8 mouse cellular contexts compared by ENCODE assay signal in genomic region chr15:83518215-83519048, GRCm38 (mm10). TPM values are rescaled to one million over a fixed set of nuclear protein-coding genes. Genes with fewer than 3 reads are reported as not detected.
DNase-seq lines count a peak whose midpoint lies in the region; ATAC-seq and TF ChIP-seq lines count a peak whose summit lies in the region.

No protein-coding gene starts in this region.

- H3K79me2 ChIP-seq in MEL (ENCODE audit: control insufficient read depth, insufficient read depth, low read length, poor library complexity), result no peaks in the 10 kb centered on the region

- H3K4me2 ChIP-seq in forebrain, postnatal 0 days (ENCODE audit: low read depth), result no peak overlapping the region
- peak overlapping the region; percentile 18; the same call in 1 of the 2 replicates for H3K4me2 ChIP-seq in lung, embryonic 14.5 days

- peak; percentile 50 to 93 (median 71) for TF ChIP-seq CTCF in MEL (IDR thresholded peaks at IDR 0.05 in 2 of 3, conservative IDR thresholded peaks at IDR 0.05 in 1 of 3; ENCODE audit: control insufficient read depth in 1 of 3, insufficient read depth in 1 of 3, low read depth in 2 of 3, low read length in 3 of 3, poor library complexity in 1 of 3, severe bottlenecking in 1 of 3)
- TF ChIP-seq CTCF in cerebellum, adult 2 months (IDR thresholded peaks at IDR 0.05; ENCODE audit: borderline replicate concordance, insufficient read depth, low read depth, low read length), result peak; percentile 79; the same call in 1 of the 2 replicates
- TF ChIP-seq CTCF in forebrain, postnatal 0 days (IDR thresholded peaks at IDR 0.05; ENCODE audit: low read depth), result peak; percentile 90
- TF ChIP-seq CTCF in layer of hippocampus, adult 2 months (conservative IDR thresholded peaks at IDR 0.05), result peak; percentile 93
- peak; percentile 86 for TF ChIP-seq CTCF in lung, embryonic 14.5 days (IDR thresholded peaks at IDR 0.05; ENCODE audit: low read depth)
- peak; percentile 50 for TF ChIP-seq CTCF in olfactory bulb, adult 2 months (IDR thresholded peaks at IDR 0.05; ENCODE audit: insufficient read depth, low read depth, low read length)

- TF ChIP-seq RAD21 in MEL (IDR thresholded peaks at IDR 0.05; ENCODE audit: low read depth, low read length), result peak; percentile 96

- DNase-seq in MEL (ENCODE audit: low read depth, low spot score), result peak; percentile 74
- peak; percentile 55 to 63 for DNase-seq in cerebellum, adult 2 months
- DNase-seq in forebrain, postnatal 0 days, result peak; percentile 85
- DNase-seq in layer of hippocampus, adult 2 months (ENCODE audit: low spot score in 2 of 2), result peak; percentile 57 to 78
- DNase-seq in lung, embryonic 14.5 days, result peak; percentile 92
- peak; percentile 56 for DNase-seq in thymus, postnatal 25 days

- TF ChIP-seq POLR2A in MEL (IDR thresholded peaks at IDR 0.05; ENCODE audit: control insufficient read depth in 1 of 2, insufficient read depth in 1 of 2, low read depth in 1 of 2, low read length in 2 of 2, poor library complexity in 1 of 2), result no peak
- TF ChIP-seq POLR2A in cerebellum, adult 2 months (IDR thresholded peaks at IDR 0.05; ENCODE audit: borderline replicate concordance, insufficient read depth, low read length), result no peak
- no peak for TF ChIP-seq POLR2A in olfactory bulb, adult 2 months (IDR thresholded peaks at IDR 0.05; ENCODE audit: insufficient read depth, low read depth, low read length)

- H3K27ac ChIP-seq in MEL (ENCODE audit: control insufficient read depth, low read depth, low read length), result no peak overlapping the region
- no peak overlapping the region for H3K27ac ChIP-seq in cerebellum, adult 2 months (ENCODE audit: insufficient read depth, low read length)
- no peak overlapping the region for H3K27ac ChIP-seq in forebrain, postnatal 0 days (ENCODE audit: low read depth, low read length)
- no peak overlapping the region for H3K27ac ChIP-seq in layer of hippocampus, adult 2 months
- no peak overlapping the region for H3K27ac ChIP-seq in lung, embryonic 14.5 days (ENCODE audit: low read depth)
- no peak overlapping the region for H3K27ac ChIP-seq in olfactory bulb, adult 2 months (ENCODE audit: insufficient read depth, low read depth, low read length)

- no peak overlapping the region for H3K4me3 ChIP-seq in MEL (ENCODE audit: control insufficient read depth in 1 of 2, insufficient read depth in 1 of 2, low read depth in 2 of 2, low read length in 2 of 2)
- no peak overlapping the region for H3K4me3 ChIP-seq in cerebellum, adult 2 months (replicated peaks; ENCODE audit: insufficient read depth, low read depth, low read length)
- H3K4me3 ChIP-seq in forebrain, postnatal 0 days (ENCODE audit: low read depth, low read length), result no peak overlapping the region
- H3K4me3 ChIP-seq in layer of hippocampus, adult 2 months, result no peak overlapping the region
- no peak overlapping the region for H3K4me3 ChIP-seq in lung, embryonic 14.5 days (ENCODE audit: low read depth, low read length)
- no peak overlapping the region for H3K4me3 ChIP-seq in olfactory bulb, adult 2 months (ENCODE audit: insufficient read depth, low read depth, low read length)

- WGBS in cerebellum, adult 2 months, result 27% methylated on average over 20 of the region's 20 CpGs
- 29% methylated on average over 20 of the region's 20 CpGs for whole genome bisulfite sequencing in forebrain, postnatal 0 days
- 29% methylated on average over 20 of the region's 20 CpGs for WGBS in lung, embryonic 14.5 days
- WGBS in olfactory bulb, adult 2 months, result 31% methylated on average over 20 of the region's 20 CpGs

- H3K36me3 ChIP-seq in MEL (ENCODE audit: control insufficient read depth in 1 of 2, insufficient read depth in 2 of 2, low read length in 2 of 2), result no peaks in the 10 kb centered on the region
- no peaks in the 10 kb centered on the region for H3K36me3 ChIP-seq in forebrain, postnatal 0 days (ENCODE audit: insufficient read depth)
- no peaks in the 10 kb centered on the region for H3K36me3 ChIP-seq in lung, embryonic 14.5 days (ENCODE audit: insufficient read depth)

- peaks cover 1 to 4% of the 10 kb centered on the region in 2 experiments; a peak in 3 of 4 replicates for H3K27me3 ChIP-seq in MEL (ENCODE audit: control insufficient read depth in 1 of 2, insufficient read depth in 2 of 2, low read length in 2 of 2)
- H3K27me3 ChIP-seq in cerebellum, adult 2 months (ENCODE audit: control insufficient read depth, insufficient read depth, low read length), result no peaks in the 10 kb centered on the region
- no peaks in the 10 kb centered on the region for H3K27me3 ChIP-seq in forebrain, postnatal 0 days (ENCODE audit: insufficient read depth, low read length)
- H3K27me3 ChIP-seq in lung, embryonic 14.5 days (ENCODE audit: insufficient read depth, low read length), result no peaks in the 10 kb centered on the region

- no peak overlapping the region for H3K9ac ChIP-seq in MEL (ENCODE audit: control insufficient read depth, low read depth, low read length, poor library complexity, severe bottlenecking)
- H3K9ac ChIP-seq in forebrain, postnatal 0 days, result no peak overlapping the region
- peak overlapping the region; percentile 22; the same call in 1 of the 2 replicates for H3K9ac ChIP-seq in lung, embryonic 14.5 days

- ATAC-seq in forebrain, postnatal 0 days, result peak; percentile 71
- peak; percentile 78 to 83 for ATAC-seq in hematopoietic stem cell, adult 5-6 weeks (replicated peaks in 1 of 2; ENCODE audit: insufficient read depth in 1 of 2, low FRiP score in 2 of 2, low TSS enrichment in 1 of 2, low read depth in 1 of 2, poor library complexity in 2 of 2, severe bottlenecking in 2 of 2)
- peak; percentile 65 for ATAC-seq in lung, embryonic 14.5 days (ENCODE audit: insufficient read depth)

- H3K4me1 ChIP-seq in MEL (ENCODE audit: control insufficient read depth in 1 of 2, insufficient read depth in 2 of 2, low read length in 2 of 2), result peaks cover 0 to 7% of the 10 kb centered on the region in 2 experiments; a peak in 1 of 4 replicates
- H3K4me1 ChIP-seq in cerebellum, adult 2 months (ENCODE audit: control insufficient read depth, insufficient read depth, low read length), result no peaks in the 10 kb centered on the region
- H3K4me1 ChIP-seq in forebrain, postnatal 0 days (ENCODE audit: insufficient read depth), result no peaks in the 10 kb centered on the region
- no peaks in the 10 kb centered on the region for H3K4me1 ChIP-seq in lung, embryonic 14.5 days (ENCODE audit: insufficient read depth)
- 0 out of 2 replicates have a peak, but pooled peaks cover 3% of the 10 kb centered on the region for H3K4me1 ChIP-seq in olfactory bulb, adult 2 months (ENCODE audit: control insufficient read depth, insufficient read depth, low read length)

- TF ChIP-seq EP300 in MEL (IDR thresholded peaks at IDR 0.05; ENCODE audit: low read depth in 1 of 2, low read length in 2 of 2), result no peak

- H3K9me3 ChIP-seq in MEL (replicated peaks; ENCODE audit: insufficient read depth, low read length), result no peaks in the 10 kb centered on the region
- H3K9me3 ChIP-seq in forebrain, postnatal 0 days (ENCODE audit: low read length), result no peaks in the 10 kb centered on the region
- H3K9me3 ChIP-seq in lung, embryonic 14.5 days (ENCODE audit: low read depth, low read length), result no peaks in the 10 kb centered on the region

RNA-seq across cellular contexts. Expression of gene Ttll1, which starts 7.7 kb away (rescaled TPM):
- 3.4 and 4.4 TPM in 2 replicates for total RNA-seq in MEL (2012; rRNA removed)
- 10 to 100 TPM in 1 of 2 experiments, not detected in 1; 14.1 TPM for polyA plus RNA-seq in MEL (2012; ENCODE audit: insufficient read depth in 1 of 2, insufficient read length in 2 of 2, low read depth in 1 of 2, low replicate concordance in 2 of 2, missing spikeins in 1 of 2)
- polyA plus RNA-seq in cerebellum, adult 2 months (2012; rRNA removed), result 33.9 and 36.8 TPM in 2 replicates
- 39.5 and 47.4 TPM in 2 replicates for total RNA-seq in forebrain, postnatal 0 days (2014; rRNA removed)
- 76.2 and 115 TPM in 2 replicates for polyA plus RNA-seq in forebrain, postnatal 0 days (2015; fragmentation: Nextera tagmentation; extraction: Ambion mirVana)
- total RNA-seq in hematopoietic stem cell, adult 5-6 weeks (2017), result 6.4 and 8.2 TPM in 2 replicates
- 10 to 100 TPM; 34.5 to 36.6 TPM for total RNA-seq in layer of hippocampus, adult 2 months (2021)
- 13.8 and 15.1 TPM in 2 replicates for polyA plus RNA-seq in lung, embryonic 14.5 days (2014; fragmentation: Nextera tagmentation; extraction: Ambion mirVana)
- polyA plus RNA-seq in olfactory bulb, adult 2 months (2012; ENCODE audit: insufficient read depth, insufficient read length, low replicate concordance, missing spikeins), result not detected in 2 replicates

RNA-seq across cellular contexts. Expression of gene Bik, which starts 8.2 kb away (rescaled TPM):
- 5.1 and 7.6 TPM in 2 replicates for total RNA-seq in MEL (2012; rRNA removed)
- polyA plus RNA-seq in MEL (2012; ENCODE audit: insufficient read depth in 1 of 2, insufficient read length in 2 of 2, low read depth in 1 of 2, low replicate concordance in 2 of 2, missing spikeins in 1 of 2), result 10 to 100 TPM in 1 of 2 experiments, not detected in 1; 10.2 TPM
- polyA plus RNA-seq in cerebellum, adult 2 months (2012; rRNA removed), result 0.31 and 0.84 TPM in 2 replicates
- not detected in 2 replicates for total RNA-seq in forebrain, postnatal 0 days (2014; rRNA removed)
- 0.33 and 0.84 TPM in 2 replicates for polyA plus RNA-seq in forebrain, postnatal 0 days (2015; fragmentation: Nextera tagmentation; extraction: Ambion mirVana)
- not detected in 2 replicates for total RNA-seq in hematopoietic stem cell, adult 5-6 weeks (2017)
- total RNA-seq in layer of hippocampus, adult 2 months (2021), result not detected
- 12.1 and 14.2 TPM in 2 replicates for polyA plus RNA-seq in lung, embryonic 14.5 days (2014; fragmentation: Nextera tagmentation; extraction: Ambion mirVana)
- not detected in 2 replicates for polyA plus RNA-seq in olfactory bulb, adult 2 months (2012; ENCODE audit: insufficient read depth, insufficient read length, low replicate concordance, missing spikeins)

RNA-seq across cellular contexts. Expression of gene Tspo, which starts 45.0 kb away (rescaled TPM):
- total RNA-seq in MEL (2012; rRNA removed), result 61.3 and 80.0 TPM in 2 replicates
- polyA plus RNA-seq in MEL (2012; ENCODE audit: insufficient read depth in 1 of 2, insufficient read length in 2 of 2, low read depth in 1 of 2, low replicate concordance in 2 of 2, missing spikeins in 1 of 2), result 10 to 100 TPM in 1 of 2 experiments, not detected in 1; 66.5 TPM
- 12.2 and 13.7 TPM in 2 replicates for polyA plus RNA-seq in cerebellum, adult 2 months (2012; rRNA removed)
- total RNA-seq in forebrain, postnatal 0 days (2014; rRNA removed), result 5.7 and 13.6 TPM in 2 replicates
- polyA plus RNA-seq in forebrain, postnatal 0 days (2015; fragmentation: Nextera tagmentation; extraction: Ambion mirVana), result 15.3 and 18.0 TPM in 2 replicates
- total RNA-seq in hematopoietic stem cell, adult 5-6 weeks (2017), result 19.0 and 49.2 TPM in 2 replicates
- total RNA-seq in layer of hippocampus, adult 2 months (2021), result 1 to 10 TPM; 5.4 to 6.1 TPM
- 76.9 and 83.9 TPM in 2 replicates for polyA plus RNA-seq in lung, embryonic 14.5 days (2014; fragmentation: Nextera tagmentation; extraction: Ambion mirVana)
- not detected in 2 replicates for polyA plus RNA-seq in olfactory bulb, adult 2 months (2012; ENCODE audit: insufficient read depth, insufficient read length, low replicate concordance, missing spikeins)

RNA-seq across cellular contexts. Expression of gene Mcat, which starts 45.2 kb away (rescaled TPM):
- 32.6 and 35.9 TPM in 2 replicates for total RNA-seq in MEL (2012; rRNA removed)
- 10 to 100 TPM in 1 of 2 experiments, not detected in 1; 28.8 TPM for polyA plus RNA-seq in MEL (2012; ENCODE audit: insufficient read depth in 1 of 2, insufficient read length in 2 of 2, low read depth in 1 of 2, low replicate concordance in 2 of 2, missing spikeins in 1 of 2)
- 22.9 and 25.0 TPM in 2 replicates for polyA plus RNA-seq in cerebellum, adult 2 months (2012; rRNA removed)
- 50.3 and 53.8 TPM in 2 replicates for total RNA-seq in forebrain, postnatal 0 days (2014; rRNA removed)
- polyA plus RNA-seq in forebrain, postnatal 0 days (2015; fragmentation: Nextera tagmentation; extraction: Ambion mirVana), result 40.9 and 46.3 TPM in 2 replicates
- total RNA-seq in hematopoietic stem cell, adult 5-6 weeks (2017), result 12.4 and 12.7 TPM in 2 replicates
- 10 to 100 TPM; 24.2 to 28.7 TPM for total RNA-seq in layer of hippocampus, adult 2 months (2021)
- 38.8 and 43.1 TPM in 2 replicates for polyA plus RNA-seq in lung, embryonic 14.5 days (2014; fragmentation: Nextera tagmentation; extraction: Ambion mirVana)
- not detected in 2 replicates for polyA plus RNA-seq in olfactory bulb, adult 2 months (2012; ENCODE audit: insufficient read depth, insufficient read length, low replicate concordance, missing spikeins)

RNA-seq across cellular contexts. Expression of gene Pacsin2, which starts 54.0 kb away (rescaled TPM):
- total RNA-seq in MEL (2012; rRNA removed), result 58.7 and 64.7 TPM in 2 replicates
- 100 to 1,000 TPM; 103 to 425 TPM for polyA plus RNA-seq in MEL (2012; ENCODE audit: insufficient read depth in 1 of 2, insufficient read length in 2 of 2, low read depth in 1 of 2, low replicate concordance in 2 of 2, missing spikeins in 1 of 2)
- 84.7 and 94.9 TPM in 2 replicates for polyA plus RNA-seq in cerebellum, adult 2 months (2012; rRNA removed)
- 13.8 and 20.9 TPM in 2 replicates for total RNA-seq in forebrain, postnatal 0 days (2014; rRNA removed)
- 10.4 and 16.5 TPM in 2 replicates for polyA plus RNA-seq in forebrain, postnatal 0 days (2015; fragmentation: Nextera tagmentation; extraction: Ambion mirVana)
- total RNA-seq in hematopoietic stem cell, adult 5-6 weeks (2017), result 62.1 and 83.5 TPM in 2 replicates
- total RNA-seq in layer of hippocampus, adult 2 months (2021), result 100 to 1,000 TPM in 1 of 2 experiments, 10 to 100 TPM in 1; 99.7 to 104 TPM
- 62.3 and 63.8 TPM in 2 replicates for polyA plus RNA-seq in lung, embryonic 14.5 days (2014; fragmentation: Nextera tagmentation; extraction: Ambion mirVana)
- 149 TPM in 1 of 2 replicates, not detected in the other for polyA plus RNA-seq in olfactory bulb, adult 2 months (2012; ENCODE audit: insufficient read depth, insufficient read length, low replicate concordance, missing spikeins)
